Mouse (Mus musculus) embryonic facial prominence, embryonic 14.5 days (tissue): ENCODE measurements around the gene Ffar2. TPM values are rescaled to one million over a fixed set of nuclear protein-coding genes. Genes with fewer than 3 reads are reported as not detected.

Source experiments
- ATAC-seq: fragments of 200-750 bp; cut with Nextera tagmentation; 2 replicates; pipeline ENCODE4 v1.8.0; 2017; ENCODE audit warnings: low read depth, moderate number of reproducible peaks, moderate TSS enrichment
- DNase-seq: peaks from one replicate; pipeline ENCODE4 v3.0.0-alpha.2; 2015; ENCODE audit warnings: low spot score
- H3K27ac ChIP-seq: fragments of 300-500 bp; sonication (generic); replicated peaks from 2 replicates; pipeline ENCODE4 v1.5.1; 2014; ENCODE audit warnings: low read depth, mild to moderate bottlenecking, low read length, moderate library complexity
- H3K27me3 ChIP-seq: fragments of 300-500 bp; sonication (generic); replicated peaks from 2 replicates; pipeline ENCODE4 v1.6.1; 2014; ENCODE audit warnings: low read length; ENCODE audit not compliant: control insufficient read depth, insufficient read depth
- H3K36me3 ChIP-seq: fragments of 300-500 bp; sonication (generic); 2 replicates; pipeline ENCODE4 v1.6.1; 2014; ENCODE audit warnings: low read length, mixed read lengths; ENCODE audit not compliant: control insufficient read depth, insufficient read depth
- H3K4me1 ChIP-seq: fragments of 300-500 bp; sonication (generic); 2 replicates; pipeline ENCODE4 v1.6.1; 2014; ENCODE audit warnings: antibody characterized with exemption, low read length; ENCODE audit not compliant: control insufficient read depth, insufficient read depth
- H3K4me2 ChIP-seq: fragments of 300-500 bp; sonication (generic); 2 replicates; pipeline ENCODE4 v1.6.1; 2014; ENCODE audit warnings: low read depth, mild to moderate bottlenecking, low read length, moderate library complexity, mixed read lengths
- H3K4me3 ChIP-seq: fragments of 300-500 bp; sonication (generic); 2 replicates; pipeline ENCODE4 v1.5.1; 2014; ENCODE audit warnings: low read depth, mild to moderate bottlenecking, low read length
- H3K9ac ChIP-seq: fragments of 300-500 bp; sonication (generic); 2 replicates; pipeline ENCODE4 v1.6.1; 2014; ENCODE audit warnings: low read depth, mild to moderate bottlenecking, low read length, moderate library complexity, mixed read lengths
- H3K9me3 ChIP-seq: fragments of 300-500 bp; sonication (generic); 2 replicates; pipeline ENCODE4 v1.6.1; 2016; ENCODE audit warnings: low read length; ENCODE audit not compliant: control insufficient read depth
- WGBS: fragments of 180-500 bp; shearing (Covaris S2); extraction: QIAGEN DNeasy Blood & Tissue Kit; methylation state at CpG from one replicate; pipeline ENCODE4 v1.1.7; 2014; 5-methylcytosine and 5-hydroxymethylcytosine counted together
- polyA plus RNA-seq: library from polyadenylated mRNA; unstranded; fragments of >200 nt; fragmentation: Nextera tagmentation; extraction: Ambion mirVana; gene quantifications from 2 replicates; pipeline ENCODE4 v1.2.1, GENCODE M21; 2014

Ffar2 gene
- polyA plus RNA-seq, 1 experiment from 2014 or later, result 0.14 TPM

GRCm38 (mm10) chr7:30791921-30792320, 31.7 kb downstream of the Ffar2 start:
- Histone ChIP-seq H3K9ac (no peak overlapping the region), H3K4me3 (no peak overlapping the region), H3K36me3 (no peaks in the 10 kb centered on the region), H3K9me3 (no peaks in the 10 kb centered on the region), H3K27me3 (no peaks in the 10 kb centered on the region), H3K4me1 (no peaks in the 10 kb centered on the region), H3K4me2 (no peak overlapping the region), H3K27ac (no peak overlapping the region)
- DNase-seq, result peak; percentile 66
- peak; percentile 69 for ATAC-seq
- WGBS, result 19% methylated on average over 9 of the region's 9 CpGs

- no peak overlapping the region for H3K27ac ChIP-seq
- 75% methylated on average over 10 of the region's 10 CpGs for WGBS
- no peak overlapping the region for H3K4me3 ChIP-seq
- H3K9ac ChIP-seq, result no peak overlapping the region
- H3K27me3 ChIP-seq, result no peaks in the 10 kb centered on the region
- H3K36me3 ChIP-seq, result no peaks in the 10 kb centered on the region
- no peaks in the 10 kb centered on the region for H3K9me3 ChIP-seq
- no peak overlapping the region for H3K4me2 ChIP-seq
- DNase-seq (no peak), ATAC-seq (no peak)
- H3K4me1 ChIP-seq, result no peaks in the 10 kb centered on the region
Measured at GRCm38 (mm10) chr7:30790141-30790540, 33.4 kb downstream of the Ffar2 start.

- DNase-seq, result peak; percentile 46
- Histone ChIP-seq H3K27me3 (no peaks in the 10 kb centered on the region), H3K4me2 (no peak within 1 kb of the TSS), H3K9me3 (no peaks in the 10 kb centered on the region), H3K27ac (no peak within 1 kb of the TSS), H3K4me3 (no peak within 1 kb of the TSS), H3K36me3 (no peaks in the 10 kb centered on the region), H3K4me1 (no peaks in the 10 kb centered on the region), H3K9ac (no peak within 1 kb of the TSS)
- peak; percentile 56 for ATAC-seq
- 36% methylated on average over 15 of the region's 15 CpGs for WGBS
Measured at GRCm38 (mm10) chr7:30787377-30788022, 36.1 kb downstream of the Ffar2 start, which contains the start of gene Krtdap. Gene Krtdap (plus strand): TSS chr7:30787896.

- Histone ChIP-seq H3K27ac (no peak overlapping the region), H3K27me3 (no peaks in the 10 kb centered on the region), H3K9ac (no peak overlapping the region), H3K9me3 (no peaks in the 10 kb centered on the region), H3K36me3 (no peaks in the 10 kb centered on the region), H3K4me3 (no peak overlapping the region), H3K4me2 (no peak overlapping the region), H3K4me1 (no peaks in the 10 kb centered on the region)
- DNase-seq, result no peak
- WGBS, result 67% methylated on average over 13 of the region's 13 CpGs
- ATAC-seq, result 0 out of 2 replicates have a peak, but pooled peaks have one; percentile 45
Measured at GRCm38 (mm10) chr7:30785721-30786546, 37.6 kb downstream of the Ffar2 start.

GRCm38 (mm10) chr7:30785154-30785553, 38.4 kb downstream of the Ffar2 start:
- Histone ChIP-seq H3K36me3 (no peaks in the 10 kb centered on the region), H3K9ac (no peak overlapping the region), H3K4me2 (no peak overlapping the region), H3K4me1 (no peaks in the 10 kb centered on the region), H3K4me3 (no peak overlapping the region), H3K9me3 (no peaks in the 10 kb centered on the region), H3K27ac (no peak overlapping the region), H3K27me3 (no peaks in the 10 kb centered on the region)
- ATAC-seq (no peak), DNase-seq (no peak)
- WGBS, result 53% methylated on average over 1 of the region's 1 CpGs

- Histone ChIP-seq H3K27me3 (no peaks in the 10 kb centered on the region), H3K9ac (no peak overlapping the region), H3K27ac (no peak overlapping the region), H3K4me1 (no peaks in the 10 kb centered on the region), H3K36me3 (no peaks in the 10 kb centered on the region), H3K9me3 (no peaks in the 10 kb centered on the region), H3K4me2 (no peak overlapping the region), H3K4me3 (no peak overlapping the region)
- no peak for ATAC-seq
- WGBS, result 75% methylated on average over 3 of the region's 3 CpGs
- DNase-seq, result no peak
Measured at GRCm38 (mm10) chr7:30782658-30783057, 40.9 kb downstream of the Ffar2 start.

GRCm38 (mm10) chr7:30781792-30782191, 41.8 kb downstream of the Ffar2 start:
- Histone ChIP-seq H3K4me1 (no peaks in the 10 kb centered on the region), H3K4me3 (no peak overlapping the region), H3K27ac (no peak overlapping the region), H3K9ac (no peak overlapping the region), H3K9me3 (no peaks in the 10 kb centered on the region), H3K4me2 (no peak overlapping the region), H3K27me3 (no peaks in the 10 kb centered on the region), H3K36me3 (no peaks in the 10 kb centered on the region)
- ATAC-seq (no peak), DNase-seq (no peak)
- WGBS, result 61% methylated on average over 4 of the region's 4 CpGs

- Histone ChIP-seq H3K4me2 (no peak overlapping the region), H3K36me3 (no peaks in the 10 kb centered on the region), H3K9ac (no peak overlapping the region), H3K9me3 (no peaks in the 10 kb centered on the region), H3K4me1 (no peaks in the 10 kb centered on the region), H3K27ac (no peak overlapping the region), H3K27me3 (no peaks in the 10 kb centered on the region), H3K4me3 (no peak overlapping the region)
- ATAC-seq (no peak), DNase-seq (no peak)
- WGBS, result 67% methylated on average over 1 of the region's 1 CpGs
Measured at GRCm38 (mm10) chr7:30777911-30778310, 45.7 kb downstream of the Ffar2 start.
